Mouse (Mus musculus) MEL-GATA-1-ER (cell line): ENCODE data around the gene Cenph.
"Not testable (repeated sequence)": the region's sequence is repeated elsewhere in the genome, so short reads cannot be mapped to it uniquely, and the experiment has no call there.

Experiments
- DNase-seq: peaks from one replicate; pipeline ENCODE4 v3.0.0-alpha.2; 2012; ENCODE audit warnings: low read depth; ENCODE audit errors: extremely low read depth

Gene Cenph

GRCm38 (mm10) chr13:100746090-100746489 is 29.6 kb downstream of the Cenph start:
- DNase-seq, result no peak

GRCm38 (mm10) chr13:100744036-100744744 is 31.5 kb downstream of the Cenph start, which contains the start of gene Mrps36:
Mrps36 (minus strand) TSS chr13:100744659.
- DNase-seq, result peak; percentile 86

DNA sequence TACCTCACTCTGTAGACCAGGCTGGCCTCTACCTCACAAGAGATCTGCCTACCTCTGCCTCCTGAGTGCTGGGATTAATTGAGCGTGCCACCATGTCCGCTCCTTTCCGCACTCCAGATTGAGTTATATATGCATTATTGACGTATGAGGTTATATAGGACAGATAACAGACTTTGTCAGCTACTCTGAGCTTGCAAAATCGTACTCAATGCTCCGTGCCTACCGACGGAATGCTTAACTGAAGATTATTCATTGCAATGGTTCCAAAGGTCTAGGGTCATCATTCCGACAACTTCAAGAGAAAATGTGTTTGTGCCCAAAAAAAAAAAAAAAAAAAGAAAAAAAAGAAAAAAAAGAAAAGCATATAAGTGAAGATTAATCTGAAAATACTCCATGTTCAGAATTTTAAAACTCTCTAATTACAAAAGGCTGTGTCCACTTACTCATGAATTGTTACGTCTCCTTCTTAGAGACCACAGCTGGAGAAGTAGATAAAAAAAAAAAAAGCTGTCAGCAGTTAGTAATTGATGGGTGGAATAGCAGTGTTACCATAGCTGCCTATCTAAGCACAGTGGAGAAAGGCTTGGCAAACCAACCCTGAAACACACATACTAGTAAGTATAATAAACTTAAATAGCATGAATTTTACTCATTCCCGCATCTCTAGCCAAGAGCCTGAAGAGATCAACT is 32.2 kb downstream of the Cenph start:
- peak; percentile 88 for DNase-seq

- no peak for DNase-seq
Measured at GRCm38 (mm10) chr13:100742831-100743230, 32.9 kb downstream of the Cenph start.

- no peak for DNase-seq
Measured at GRCm38 (mm10) chr13:100732756-100733155, 42.9 kb downstream of the Cenph start.

DNA sequence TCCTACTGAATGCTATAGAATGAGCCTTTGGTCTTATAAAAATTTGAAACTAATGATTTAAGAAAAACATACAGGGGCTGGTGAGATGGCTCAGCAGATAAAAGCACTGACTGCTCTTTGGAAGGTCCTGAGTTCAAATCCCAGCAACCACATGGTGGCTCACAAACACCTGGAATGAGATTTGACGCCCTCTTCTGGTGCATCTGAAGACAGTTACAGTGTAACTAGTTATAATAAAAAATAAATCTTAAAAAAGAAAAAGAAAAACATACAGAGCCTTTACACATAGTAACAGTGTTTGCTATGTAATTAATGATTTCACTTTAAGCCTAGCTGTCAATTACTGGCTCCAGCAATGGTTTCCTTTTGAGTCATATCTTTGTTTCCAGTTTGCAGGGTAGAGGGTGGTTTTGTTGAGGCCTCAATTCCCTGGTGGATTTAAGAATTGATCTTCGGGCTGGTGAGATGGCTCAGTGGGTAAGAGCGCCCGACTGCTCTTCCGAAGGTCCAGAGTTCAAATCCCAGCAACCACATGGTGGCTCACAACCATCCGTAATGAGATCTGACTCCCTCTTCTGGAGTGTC is 44.1 kb downstream of the Cenph start:
- DNase-seq, result not testable (repeated sequence)

DNA sequence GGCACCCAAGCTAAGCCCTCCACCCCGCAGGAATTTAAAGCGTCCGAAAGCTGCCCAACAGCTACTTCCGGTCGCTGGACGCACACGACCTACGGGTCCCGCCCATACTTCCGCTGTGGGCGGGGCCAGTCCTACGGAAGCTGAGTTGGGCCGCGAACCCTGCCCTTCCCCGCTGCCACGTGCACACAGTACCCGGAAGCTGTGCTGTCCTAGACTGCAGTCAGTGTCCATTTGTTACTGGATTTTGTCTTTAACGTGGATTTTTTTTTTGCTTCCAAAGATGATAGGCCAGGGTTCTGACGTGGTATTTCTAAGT is 44.9 kb downstream of the Cenph start, which contains the start of gene Cdk7:
TSS of gene Cdk7 (minus strand) at position 79 of the 316 bp plus-strand sequence.
- peak; percentile 87 for DNase-seq

GRCm38 (mm10) chr13:100730153-100730860 is 45.4 kb downstream of the Cenph start:
- DNase-seq, result no peak

- DNase-seq, result not testable (repeated sequence)
Measured at GRCm38 (mm10) chr13:100728530-100728929, 47.2 kb downstream of the Cenph start.

GRCm38 (mm10) chr13:100728086-100728485 is 47.6 kb downstream of the Cenph start:
- no peak for DNase-seq

DNA sequence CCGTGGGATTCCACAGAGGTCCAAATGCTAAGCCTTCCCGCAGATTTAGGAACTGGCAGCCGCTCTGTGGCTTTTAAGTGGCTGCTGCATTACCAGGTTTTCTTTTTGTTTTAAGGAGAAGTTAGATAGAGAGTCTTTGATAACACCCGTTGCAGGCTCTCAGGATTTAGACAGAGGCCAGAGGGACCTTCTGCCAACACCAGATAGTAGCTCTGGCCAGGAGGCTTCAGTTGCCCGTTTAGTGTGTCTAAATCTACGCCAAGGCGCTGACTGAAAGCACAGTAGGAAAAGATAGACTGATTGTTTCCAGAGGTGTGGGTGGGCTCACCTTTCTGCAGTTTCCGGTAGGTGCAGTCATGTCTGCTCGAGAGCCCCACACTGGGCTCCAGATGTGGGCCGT is 50.5 kb downstream of the Cenph start:
- peak; percentile 74 for DNase-seq

- no peak for DNase-seq
Measured at GRCm38 (mm10) chr13:100724051-100724754, 51.5 kb downstream of the Cenph start.

DNA sequence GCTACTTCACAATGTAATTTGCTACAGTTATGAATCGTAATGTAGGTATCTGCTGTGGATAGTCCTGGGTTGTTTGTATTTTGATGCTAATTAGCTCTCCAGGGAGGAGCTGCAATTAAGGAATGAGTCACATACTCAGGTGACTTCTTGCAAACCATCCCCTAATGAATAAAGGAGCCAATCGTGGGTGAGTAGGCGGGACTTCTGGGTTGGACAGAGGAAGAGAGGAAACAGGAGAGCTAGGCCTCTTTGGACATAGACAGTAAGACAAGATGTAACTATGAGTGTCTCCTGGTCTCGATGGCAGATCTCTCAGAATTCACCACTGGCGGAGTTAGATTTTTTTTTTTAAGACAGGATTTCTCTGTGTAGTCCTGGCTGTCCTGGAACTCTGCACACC is 54.0 kb downstream of the Cenph start:
- no peak for DNase-seq

DNA sequence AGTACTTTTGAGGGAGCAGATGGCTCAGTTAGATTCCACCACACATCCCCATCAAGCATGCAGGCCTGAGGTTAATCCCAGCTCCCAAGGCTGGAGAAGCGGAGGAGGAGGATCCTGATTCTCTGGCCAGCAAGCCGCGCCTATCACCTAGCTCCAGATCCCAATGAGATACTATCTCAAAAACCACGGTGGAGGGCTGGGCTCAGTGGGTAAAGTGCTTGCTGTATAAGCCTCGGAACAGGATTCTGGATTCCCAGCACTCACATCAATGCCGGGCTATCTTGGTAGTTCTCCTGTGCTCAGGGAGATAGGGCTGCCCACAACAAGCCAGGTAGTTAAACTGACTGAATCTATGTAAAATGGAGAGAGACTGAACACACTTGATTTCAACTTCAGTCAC is 60.2 kb downstream of the Cenph start:
- DNase-seq, result no peak
